Mouse (Mus musculus) MEL (cell line): ENCODE measurements at regions not wholly inside any gene's neighbourhood (a gene's known extent, or its start where the extent isn't known, plus 50 kb on each side); places are given as distances from the start of the nearest gene placed in this dataset.

Experiments
- DNase-seq: peaks from one replicate; pipeline ENCODE4 v3.0.0; 2011; ENCODE audit warnings: low read depth, low spot score
- H3K27ac ChIP-seq: 2 replicates; pipeline ENCODE4 v1.5.1; 2012; ENCODE audit warnings: low read depth, mild to moderate bottlenecking, control low read depth, low read length, moderate library complexity; ENCODE audit not compliant: control insufficient read depth
- H3K27me3 ChIP-seq, 2 experiments: fragments of 150-350 bp in 1 of 2; sonication (generic) in 1 of 2; 2 replicates each; pipeline ENCODE4 v1.6.1; 2012; ENCODE audit warnings: low read length in 2 of 2, mild to moderate bottlenecking in 2 of 2, improper control_type of control experiment in 1 of 2, moderate library complexity in 1 of 2; ENCODE audit not compliant: insufficient read depth in 2 of 2, control insufficient read depth in 1 of 2
- H3K36me3 ChIP-seq, 2 experiments: 2 replicates each; pipeline ENCODE4 v1.6.1; 2012 to 2014; ENCODE audit warnings: low read length in 2 of 2, improper control_type of control experiment in 1 of 2, inconsistent platforms in 1 of 2, mild to moderate bottlenecking in 1 of 2; ENCODE audit not compliant: insufficient read depth in 2 of 2, control insufficient read depth in 1 of 2
- H3K4me1 ChIP-seq, 2 experiments: fragments of 150-350 bp in 1 of 2; sonication (generic) in 1 of 2; 2 replicates each; pipeline ENCODE4 v1.6.1; 2012; ENCODE audit warnings: low read length in 2 of 2, improper control_type of control experiment in 1 of 2, mild to moderate bottlenecking in 1 of 2; ENCODE audit not compliant: insufficient read depth in 2 of 2, control insufficient read depth in 1 of 2
- H3K4me3 ChIP-seq, 2 experiments: fragments of 150-350 bp in 1 of 2; sonication (generic) in 1 of 2; 2 replicates each; pipeline ENCODE4 v1.5.1; 2012; ENCODE audit warnings: low read depth in 2 of 2, low read length in 2 of 2, mild to moderate bottlenecking in 2 of 2, moderate library complexity in 2 of 2, control low read depth in 1 of 2, improper control_type of control experiment in 1 of 2; ENCODE audit not compliant: control insufficient read depth in 1 of 2, insufficient read depth in 1 of 2
- H3K79me2 ChIP-seq: 2 replicates; pipeline ENCODE4 v1.6.1; 2012; ENCODE audit warnings: mild to moderate bottlenecking, low read length, moderate library complexity; ENCODE audit not compliant: control insufficient read depth, poor library complexity, insufficient read depth
- H3K9ac ChIP-seq: 2 replicates; pipeline ENCODE4 v1.6.1; 2012; ENCODE audit warnings: low read depth, mild to moderate bottlenecking, control low read depth, low read length, moderate library complexity; ENCODE audit not compliant: control insufficient read depth, poor library complexity, severe bottlenecking
- H3K9me3 ChIP-seq: fragments of 150-350 bp; sonication (generic); replicated peaks from 2 replicates; pipeline ENCODE4 v1.6.1; 2012; ENCODE audit warnings: mild to moderate bottlenecking, low read length, improper control_type of control experiment, moderate library complexity; ENCODE audit not compliant: insufficient read depth
- BHLHE40 ChIP-seq: IDR thresholded peaks from 2 replicates; pipeline ENCODE4 v1.6.1; 2012; ENCODE audit warnings: low read depth, mild to moderate bottlenecking, inconsistent platforms, low read length, improper control_type of control experiment, borderline replicate concordance
- CHD1 ChIP-seq: IDR thresholded peaks from 2 replicates; pipeline ENCODE4 v1.6.1; 2012; ENCODE audit warnings: low read depth, mild to moderate bottlenecking, inconsistent platforms, low read length, improper control_type of control experiment
- CHD2 ChIP-seq: IDR thresholded peaks from 2 replicates; pipeline ENCODE4 v1.6.1; 2011; ENCODE audit warnings: low read length, improper control_type of control experiment
- CTCF ChIP-seq, 3 experiments: IDR thresholded peaks in 2 of 3; conservative IDR thresholded peaks in 1 of 3; 2 replicates each; pipeline ENCODE4 v1.5.1; 2011 to 2012; ENCODE audit warnings: low read length in 3 of 3, low read depth in 2 of 3, mild to moderate bottlenecking in 2 of 3, improper control_type of control experiment in 1 of 3, inconsistent platforms in 1 of 3, mixed read lengths in 1 of 3, moderate library complexity in 1 of 3; ENCODE audit not compliant: control insufficient read depth in 1 of 3, insufficient read depth in 1 of 3, poor library complexity in 1 of 3, severe bottlenecking in 1 of 3
- E2F4 ChIP-seq: IDR thresholded peaks from 2 replicates; pipeline ENCODE4 v1.6.1; 2011; ENCODE audit warnings: low read depth, low read length, improper control_type of control experiment, borderline replicate concordance
- ELF1 ChIP-seq: IDR thresholded peaks from 2 replicates; pipeline ENCODE4 v1.6.1; 2014; ENCODE audit warnings: low read depth, mild to moderate bottlenecking, inconsistent platforms, low read length, improper control_type of control experiment, moderate library complexity
- EP300 ChIP-seq, 2 experiments: IDR thresholded peaks; 2 replicates each; pipeline ENCODE4 v1.6.1; 2011; ENCODE audit warnings: improper control_type of control experiment in 2 of 2, low read length in 2 of 2, low read depth in 1 of 2, mild to moderate bottlenecking in 1 of 2
- ETS1 ChIP-seq: IDR thresholded peaks from 2 replicates; pipeline ENCODE4 v1.6.1; 2012; ENCODE audit warnings: low read depth, mild to moderate bottlenecking, inconsistent platforms, low read length, improper control_type of control experiment, moderate library complexity
- GABPA ChIP-seq: IDR thresholded peaks from 2 replicates; pipeline ENCODE4 v1.6.1; 2012; ENCODE audit warnings: low read depth, mild to moderate bottlenecking, inconsistent platforms, low read length, improper control_type of control experiment, moderate library complexity
- GATA1 ChIP-seq: IDR thresholded peaks from 2 replicates; pipeline ENCODE4 v1.6.1; 2011; ENCODE audit warnings: low read depth, low read length, improper control_type of control experiment
- HCFC1 ChIP-seq: IDR thresholded peaks from 2 replicates; pipeline ENCODE4 v1.6.1; 2012; ENCODE audit warnings: low read depth, mild to moderate bottlenecking, inconsistent platforms, low read length, improper control_type of control experiment, moderate library complexity
- JUND ChIP-seq: IDR thresholded peaks from 2 replicates; pipeline ENCODE4 v1.6.1; 2011; ENCODE audit warnings: low read depth, mild to moderate bottlenecking, improper control_type of control experiment, low read length
- KAT2A ChIP-seq: conservative IDR thresholded peaks from 2 replicates; pipeline ENCODE4 v1.6.1; 2012; ENCODE audit warnings: low read depth, low read length, improper control_type of control experiment, inconsistent platforms
- MAFK ChIP-seq: IDR thresholded peaks from 2 replicates; pipeline ENCODE4 v1.6.1; 2011; ENCODE audit warnings: low read depth, mild to moderate bottlenecking, low read length, improper control_type of control experiment, borderline replicate concordance
- MAX ChIP-seq: IDR thresholded peaks from 2 replicates; pipeline ENCODE4 v1.6.1; 2011; ENCODE audit warnings: low read length, improper control_type of control experiment
- MAZ ChIP-seq: IDR thresholded peaks from 2 replicates; pipeline ENCODE4 v1.6.1; 2012; ENCODE audit warnings: low read depth, mild to moderate bottlenecking, inconsistent platforms, low read length, improper control_type of control experiment
- MEF2A ChIP-seq: IDR thresholded peaks from 2 replicates; pipeline ENCODE4 v1.6.1; 2014; ENCODE audit warnings: low read depth, mild to moderate bottlenecking, inconsistent platforms, low read length, improper control_type of control experiment; ENCODE audit not compliant: poor library complexity, insufficient replicate concordance, severe bottlenecking; ENCODE audit errors: extremely low read depth
- MXI1 ChIP-seq: IDR thresholded peaks from 2 replicates; pipeline ENCODE4 v1.6.1; 2011; ENCODE audit warnings: mild to moderate bottlenecking, low read depth, low read length, improper control_type of control experiment
- MYB ChIP-seq: IDR thresholded peaks from 2 replicates; pipeline ENCODE4 v1.6.1; 2011; ENCODE audit warnings: mild to moderate bottlenecking, low read depth, low read length, improper control_type of control experiment
- NELFE ChIP-seq: IDR thresholded peaks from 2 replicates; pipeline ENCODE4 v1.6.1; 2011; ENCODE audit warnings: low read depth, low read length, improper control_type of control experiment
- NRF1 ChIP-seq: IDR thresholded peaks from 2 replicates; pipeline ENCODE4 v1.6.1; 2014; ENCODE audit warnings: low read depth, mild to moderate bottlenecking, inconsistent platforms, low read length, improper control_type of control experiment, moderate library complexity; ENCODE audit not compliant: poor library complexity, insufficient read depth, severe bottlenecking
- POLR2A ChIP-seq, 2 experiments: IDR thresholded peaks; 2 replicates each; pipeline ENCODE4 v1.6.1; 2011 to 2012; ENCODE audit warnings: low read length in 2 of 2, mild to moderate bottlenecking in 2 of 2, control low read depth in 1 of 2, improper control_type of control experiment in 1 of 2, low read depth in 1 of 2, moderate library complexity in 1 of 2; ENCODE audit not compliant: control insufficient read depth in 1 of 2, insufficient read depth in 1 of 2, poor library complexity in 1 of 2
- POLR2AphosphoS2 ChIP-seq: IDR thresholded peaks from 2 replicates; pipeline ENCODE4 v1.6.1; 2011; ENCODE audit warnings: low read length, improper control_type of control experiment
- RAD21 ChIP-seq: IDR thresholded peaks from 2 replicates; pipeline ENCODE4 v1.6.1; 2011; ENCODE audit warnings: mild to moderate bottlenecking, low read depth, low read length, improper control_type of control experiment
- RCOR1 ChIP-seq: IDR thresholded peaks from 2 replicates; pipeline ENCODE4 v1.6.1; 2012; ENCODE audit warnings: low read depth, mild to moderate bottlenecking, inconsistent platforms, low read length, improper control_type of control experiment
- SIN3A ChIP-seq: IDR thresholded peaks from 2 replicates; pipeline ENCODE4 v1.6.1; 2012; ENCODE audit warnings: low read length, improper control_type of control experiment, inconsistent platforms
- SMC3 ChIP-seq: IDR thresholded peaks from 2 replicates; pipeline ENCODE4 v1.6.1; 2011; ENCODE audit warnings: low read depth, low read length, improper control_type of control experiment
- TAL1 ChIP-seq: IDR thresholded peaks from 2 replicates; pipeline ENCODE4 v1.6.1; 2012; ENCODE audit warnings: mild to moderate bottlenecking, inconsistent platforms, low read length, moderate library complexity, mixed read lengths
- TBP ChIP-seq: IDR thresholded peaks from 2 replicates; pipeline ENCODE4 v1.8.0; 2011; ENCODE audit warnings: low read depth, low read length, improper control_type of control experiment
- TCF12 ChIP-seq: IDR thresholded peaks from 2 replicates; pipeline ENCODE4 v1.6.1; 2014; ENCODE audit warnings: low read depth, mild to moderate bottlenecking, inconsistent platforms, low read length, improper control_type of control experiment, moderate library complexity
- UBTF ChIP-seq: IDR thresholded peaks from 2 replicates; pipeline ENCODE4 v1.6.1; 2012; ENCODE audit warnings: low read depth, mild to moderate bottlenecking, inconsistent platforms, low read length, improper control_type of control experiment, moderate library complexity, borderline replicate concordance; ENCODE audit not compliant: insufficient read depth
- USF1 ChIP-seq: IDR thresholded peaks from 2 replicates; pipeline ENCODE4 v1.6.1; 2014; ENCODE audit warnings: low read depth, mild to moderate bottlenecking, inconsistent platforms, low read length, improper control_type of control experiment, moderate library complexity
- USF2 ChIP-seq, 2 experiments: IDR thresholded peaks; 2 replicates each; pipeline ENCODE4 v1.6.1; 2011 to 2012; ENCODE audit warnings: improper control_type of control experiment in 2 of 2, low read length in 2 of 2, borderline replicate concordance in 1 of 2, inconsistent platforms in 1 of 2, low read depth in 1 of 2, mild to moderate bottlenecking in 1 of 2; ENCODE audit not compliant: insufficient read depth in 1 of 2
- ZC3H11A ChIP-seq: IDR thresholded peaks from 2 replicates; pipeline ENCODE4 v1.6.1; 2012; ENCODE audit warnings: low read depth, mild to moderate bottlenecking, inconsistent platforms, low read length, improper control_type of control experiment
- ZKSCAN1 ChIP-seq: IDR thresholded peaks from 2 replicates; pipeline ENCODE4 v1.6.1; 2012; ENCODE audit warnings: low read depth, mild to moderate bottlenecking, inconsistent platforms, low read length, improper control_type of control experiment, moderate library complexity
- ZMIZ1 ChIP-seq: IDR thresholded peaks from 2 replicates; pipeline ENCODE4 v1.6.1; 2012; ENCODE audit warnings: low read depth, mild to moderate bottlenecking, inconsistent platforms, low read length, improper control_type of control experiment, moderate library complexity
- ZNF384 ChIP-seq: IDR thresholded peaks from 2 replicates; pipeline ENCODE4 v1.6.1; 2012; ENCODE audit warnings: low read depth, mild to moderate bottlenecking, inconsistent platforms, low read length, improper control_type of control experiment

GRCm38 (mm10) chr11:19145263-19145662 is 126.5 kb upstream of the Meis1 start:
- H3K36me3 ChIP-seq = peaks cover 0 to 36% of the 10 kb centered on the region in 2 experiments; a peak in 2 of 4 replicates
- H3K9ac ChIP-seq = peak overlapping the region; percentile 69
- H3K9me3 ChIP-seq = no peaks in the 10 kb centered on the region
- TF ChIP-seq BHLHE40 (peak; percentile 90), CTCF (IDR thresholded peaks at IDR 0.05 in 2 of 3, conservative IDR thresholded peaks at IDR 0.05 in 1 of 3; ENCODE audit: control insufficient read depth in 1 of 3, insufficient read depth in 1 of 3, low read depth in 2 of 3, low read length in 3 of 3, poor library complexity in 1 of 3, severe bottlenecking in 1 of 3) (no peak), ZC3H11A (no peak), HCFC1 (0 out of 2 replicates have a peak, but pooled peaks have one; percentile 22), MEF2A (no peak), TAL1 (peak; percentile 75), SMC3 (peak; percentile 23; the same call in 1 of the 2 replicates), POLR2AphosphoS2 (peak; percentile 58; the same call in 1 of the 2 replicates), NRF1 (no peak), RAD21 (no peak), ZNF384 (no peak), CHD2 (no peak), POLR2A (IDR thresholded peaks at IDR 0.05; ENCODE audit: control insufficient read depth in 1 of 2, insufficient read depth in 1 of 2, low read depth in 1 of 2, low read length in 2 of 2, poor library complexity in 1 of 2) (peak in 1 of 2 experiments; percentile 70; a peak in 2 of 4 replicates), GABPA (no peak), EP300 (IDR thresholded peaks at IDR 0.05; ENCODE audit: low read depth in 1 of 2, low read length in 2 of 2) (peak; percentile 90 to 98), KAT2A (no peak; the same call in 1 of the 2 replicates), UBTF (no peak), USF1 (peak; percentile 94), NELFE (peak; percentile 43; the same call in 1 of the 2 replicates), ELF1 (no peak), MAZ (peak; percentile 83; the same call in 1 of the 2 replicates), MYB (peak; percentile 90), RCOR1 (peak; percentile 66), GATA1 (peak; percentile 92), TCF12 (peak; percentile 92), SIN3A (peak; percentile 95), MAFK (no peak; the same call in 1 of the 2 replicates), JUND (0 out of 2 replicates have a peak, but pooled peaks have one; percentile 50), E2F4 (no peak), TBP (peak; percentile 80), USF2 (IDR thresholded peaks at IDR 0.05; ENCODE audit: borderline replicate concordance in 1 of 2, insufficient read depth in 1 of 2, low read depth in 1 of 2, low read length in 2 of 2) (peak in 1 of 2 experiments; percentile 62; a peak in 1 of 4 replicates), MAX (peak; percentile 91), MXI1 (peak; percentile 86), ETS1 (peak; percentile 97), ZKSCAN1 (no peak), CHD1 (no peak), ZMIZ1 (no peak; the same call in 1 of the 2 replicates)

More at GRCm38 (mm10) chr11:19145263-19145662, 126.5 kb upstream of the Meis1 start:
- DNase-seq = peak; percentile 93
- H3K4me1 ChIP-seq = peaks cover 27% of the 10 kb centered on the region in 2 experiments
- no peaks in the 10 kb centered on the region for H3K79me2 ChIP-seq
- peak overlapping the region; percentile 96 for H3K27ac ChIP-seq
- H3K27me3 ChIP-seq = no peaks in the 10 kb centered on the region
- H3K4me3 ChIP-seq = peak overlapping the region; percentile 2 to 22; a peak in 1 of 4 replicates
